ENCODE assay signal across 10 mouse cellular contexts in genomic region chr3:88939071-88939470, GRCm38 (mm10).
"Had no signal": no experiment of that assay in that cellular context is flagged by ENCODE, and none has a peak within 500 bp of the region (broad histone marks: within the 10 kb centered on the region; RNA-seq: fewer than 3 reads in every experiment).

No protein-coding gene starts in this region.

- H3K4me2 ChIP-seq: limb, embryonic 13.5 days; midbrain, embryonic 13.5 days; neural tube, embryonic 15.5 days had no signal

- H3K27ac ChIP-seq: limb, embryonic 13.5 days; liver, embryonic 14.5 days; midbrain, embryonic 13.5 days; neural tube, embryonic 15.5 days; stomach, postnatal 0 days had no signal

- H3K4me1 ChIP-seq: limb, embryonic 13.5 days; midbrain, embryonic 13.5 days had no signal

- H3K9ac ChIP-seq: limb, embryonic 13.5 days; liver, embryonic 14.5 days; midbrain, embryonic 13.5 days; neural tube, embryonic 15.5 days had no signal

- H3K9me3 ChIP-seq: limb, embryonic 13.5 days; midbrain, embryonic 13.5 days; neural tube, embryonic 15.5 days had no signal

- DNase-seq: kidney, postnatal 25 days; lung, adult 18-20 months; right cerebral cortex, adult 18-20 months; right cerebral cortex, postnatal 25 days had no signal

- H3K27me3 ChIP-seq: limb, embryonic 13.5 days; midbrain, embryonic 13.5 days; neural tube, embryonic 15.5 days had no signal

- H3K4me3 ChIP-seq: limb, embryonic 13.5 days; midbrain, embryonic 13.5 days; myocyte; neural tube, embryonic 15.5 days had no signal
